Mouse (Mus musculus) ovary, postnatal 10 days (tissue): ENCODE measurements around the gene Grk6.
"Not testable (repeated sequence)": the region's sequence is repeated elsewhere in the genome, so short reads cannot be mapped to it uniquely, and the experiment has no call there.

Experiments
- DNase-seq: peaks from one replicate; pipeline ENCODE4 v3.0.0; 2022; ENCODE audit warnings: low spot score

Grk6 gene

GRCm38 (mm10) chr13:55426613-55427012, 18.3 kb upstream of the Grk6 start, which contains the start of gene F12:
TSS of gene F12 (minus strand) at chr13:55426793.
- no peak for DNase-seq

GRCm38 (mm10) chr13:55429226-55429888, 15.5 kb upstream of the Grk6 start:
- no peak for DNase-seq

GRCm38 (mm10) chr13:55430566-55430965, 14.3 kb upstream of the Grk6 start:
- no peak for DNase-seq

GRCm38 (mm10) chr13:55431889-55432685, 12.8 kb upstream of the Grk6 start:
- no peak for DNase-seq

- not testable (repeated sequence) for DNase-seq
Measured at GRCm38 (mm10) chr13:55437111-55437629, 7.7 kb upstream of the Grk6 start.

GRCm38 (mm10) chr13:55443799-55444285, 1.0 kb upstream of the Grk6 start:
- DNase-seq: no peak

- no peak for DNase-seq
Measured at GRCm38 (mm10) chr13:55444286-55444936, 461 bp upstream of the Grk6 start.

GRCm38 (mm10) chr13:55445361-55446091, 654 bp downstream of the Grk6 start:
- DNase-seq: no peak

- no peak for DNase-seq
Measured at GRCm38 (mm10) chr13:55446483-55447105, 1.7 kb downstream of the Grk6 start.

GRCm38 (mm10) chr13:55447543-55447943, 2.7 kb downstream of the Grk6 start:
- no peak for DNase-seq

GRCm38 (mm10) chr13:55448131-55448530, 3.3 kb downstream of the Grk6 start:
- no peak for DNase-seq

GRCm38 (mm10) chr13:55449205-55449604, 4.3 kb downstream of the Grk6 start:
- no peak for DNase-seq

- DNase-seq: no peak
Measured at GRCm38 (mm10) chr13:55449679-55450441, 5.0 kb downstream of the Grk6 start.

- no peak for DNase-seq
Measured at GRCm38 (mm10) chr13:55450511-55450980, 5.7 kb downstream of the Grk6 start.

- DNase-seq: no peak
Measured at GRCm38 (mm10) chr13:55451296-55451695, 6.4 kb downstream of the Grk6 start.

- DNase-seq: no peak
Measured at GRCm38 (mm10) chr13:55451785-55452549, 7.1 kb downstream of the Grk6 start.

- DNase-seq: no peak
Measured at GRCm38 (mm10) chr13:55462965-55463364, 18.1 kb downstream of the Grk6 start.

GRCm38 (mm10) chr13:55463399-55464026, 18.6 kb downstream of the Grk6 start:
- no peak for DNase-seq
